Mouse (Mus musculus): ENCODE results near the gene Rnf31.

Gene Rnf31

DNA sequence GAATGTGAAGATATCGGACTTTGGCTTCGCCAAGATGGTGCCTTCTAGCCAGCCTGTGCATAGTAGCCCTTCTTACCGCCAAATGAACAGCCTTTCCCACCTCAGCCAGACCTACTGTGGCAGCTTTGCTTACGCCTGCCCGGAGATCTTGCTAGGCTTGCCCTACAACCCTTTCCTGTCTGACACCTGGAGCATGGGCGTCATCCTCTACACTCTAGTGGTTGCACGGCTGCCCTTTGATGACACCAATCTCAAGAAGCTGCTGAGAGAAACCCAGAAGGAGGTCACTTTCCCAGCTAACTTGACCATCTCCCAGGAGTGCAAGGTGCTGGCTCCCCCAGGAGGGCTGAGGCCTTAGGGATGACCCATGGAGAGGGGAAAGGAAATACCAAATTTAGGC, 60.0 kb downstream of the Rnf31 start:
- no peak for DNase-seq (ENCODE audit: low spot score)
